Mouse (Mus musculus) MEL (cell line): Measurements from ENCODE around the gene Etv5. TPM values are rescaled to one million over a fixed set of nuclear protein-coding genes. Genes with fewer than 3 reads are reported as not detected.

ENCODE experiments used
- DNase-seq: peaks from one replicate; pipeline ENCODE4 v3.0.0; 2011; ENCODE audit warnings: low read depth, low spot score
- H3K27ac ChIP-seq: 2 replicates; pipeline ENCODE4 v1.5.1; 2012; ENCODE audit warnings: low read depth, mild to moderate bottlenecking, control low read depth, low read length, moderate library complexity; ENCODE audit not compliant: control insufficient read depth
- H3K27me3 ChIP-seq, 2 experiments: fragments of 150-350 bp in 1 of 2; sonication (generic) in 1 of 2; 2 replicates each; pipeline ENCODE4 v1.6.1; 2012; ENCODE audit warnings: low read length in 2 of 2, mild to moderate bottlenecking in 2 of 2, improper control_type of control experiment in 1 of 2, moderate library complexity in 1 of 2; ENCODE audit not compliant: insufficient read depth in 2 of 2, control insufficient read depth in 1 of 2
- H3K36me3 ChIP-seq, 2 experiments: 2 replicates each; pipeline ENCODE4 v1.6.1; 2012 to 2014; ENCODE audit warnings: low read length in 2 of 2, improper control_type of control experiment in 1 of 2, inconsistent platforms in 1 of 2, mild to moderate bottlenecking in 1 of 2; ENCODE audit not compliant: insufficient read depth in 2 of 2, control insufficient read depth in 1 of 2
- H3K4me1 ChIP-seq, 2 experiments: fragments of 150-350 bp in 1 of 2; sonication (generic) in 1 of 2; 2 replicates each; pipeline ENCODE4 v1.6.1; 2012; ENCODE audit warnings: low read length in 2 of 2, improper control_type of control experiment in 1 of 2, mild to moderate bottlenecking in 1 of 2; ENCODE audit not compliant: insufficient read depth in 2 of 2, control insufficient read depth in 1 of 2
- H3K4me3 ChIP-seq, 2 experiments: fragments of 150-350 bp in 1 of 2; sonication (generic) in 1 of 2; 2 replicates each; pipeline ENCODE4 v1.5.1; 2012; ENCODE audit warnings: low read depth in 2 of 2, low read length in 2 of 2, mild to moderate bottlenecking in 2 of 2, moderate library complexity in 2 of 2, control low read depth in 1 of 2, improper control_type of control experiment in 1 of 2; ENCODE audit not compliant: control insufficient read depth in 1 of 2, insufficient read depth in 1 of 2
- H3K79me2 ChIP-seq: 2 replicates; pipeline ENCODE4 v1.6.1; 2012; ENCODE audit warnings: mild to moderate bottlenecking, low read length, moderate library complexity; ENCODE audit not compliant: control insufficient read depth, poor library complexity, insufficient read depth
- H3K9ac ChIP-seq: 2 replicates; pipeline ENCODE4 v1.6.1; 2012; ENCODE audit warnings: low read depth, mild to moderate bottlenecking, control low read depth, low read length, moderate library complexity; ENCODE audit not compliant: control insufficient read depth, poor library complexity, severe bottlenecking
- H3K9me3 ChIP-seq: fragments of 150-350 bp; sonication (generic); replicated peaks from 2 replicates; pipeline ENCODE4 v1.6.1; 2012; ENCODE audit warnings: mild to moderate bottlenecking, low read length, improper control_type of control experiment, moderate library complexity; ENCODE audit not compliant: insufficient read depth
- CHD2 ChIP-seq: IDR thresholded peaks from 2 replicates; pipeline ENCODE4 v1.6.1; 2011; ENCODE audit warnings: low read length, improper control_type of control experiment
- E2F4 ChIP-seq: IDR thresholded peaks from 2 replicates; pipeline ENCODE4 v1.6.1; 2011; ENCODE audit warnings: low read depth, low read length, improper control_type of control experiment, borderline replicate concordance
- GABPA ChIP-seq: IDR thresholded peaks from 2 replicates; pipeline ENCODE4 v1.6.1; 2012; ENCODE audit warnings: low read depth, mild to moderate bottlenecking, inconsistent platforms, low read length, improper control_type of control experiment, moderate library complexity
- GATA1 ChIP-seq: IDR thresholded peaks from 2 replicates; pipeline ENCODE4 v1.6.1; 2011; ENCODE audit warnings: low read depth, low read length, improper control_type of control experiment
- HCFC1 ChIP-seq: IDR thresholded peaks from 2 replicates; pipeline ENCODE4 v1.6.1; 2012; ENCODE audit warnings: low read depth, mild to moderate bottlenecking, inconsistent platforms, low read length, improper control_type of control experiment, moderate library complexity
- JUND ChIP-seq: IDR thresholded peaks from 2 replicates; pipeline ENCODE4 v1.6.1; 2011; ENCODE audit warnings: low read depth, mild to moderate bottlenecking, improper control_type of control experiment, low read length
- MAFK ChIP-seq: IDR thresholded peaks from 2 replicates; pipeline ENCODE4 v1.6.1; 2011; ENCODE audit warnings: low read depth, mild to moderate bottlenecking, low read length, improper control_type of control experiment, borderline replicate concordance
- MAX ChIP-seq: IDR thresholded peaks from 2 replicates; pipeline ENCODE4 v1.6.1; 2011; ENCODE audit warnings: low read length, improper control_type of control experiment
- MAZ ChIP-seq: IDR thresholded peaks from 2 replicates; pipeline ENCODE4 v1.6.1; 2012; ENCODE audit warnings: low read depth, mild to moderate bottlenecking, inconsistent platforms, low read length, improper control_type of control experiment
- MEF2A ChIP-seq: IDR thresholded peaks from 2 replicates; pipeline ENCODE4 v1.6.1; 2014; ENCODE audit warnings: low read depth, mild to moderate bottlenecking, inconsistent platforms, low read length, improper control_type of control experiment; ENCODE audit not compliant: poor library complexity, insufficient replicate concordance, severe bottlenecking; ENCODE audit errors: extremely low read depth
- MXI1 ChIP-seq: IDR thresholded peaks from 2 replicates; pipeline ENCODE4 v1.6.1; 2011; ENCODE audit warnings: mild to moderate bottlenecking, low read depth, low read length, improper control_type of control experiment
- NELFE ChIP-seq: IDR thresholded peaks from 2 replicates; pipeline ENCODE4 v1.6.1; 2011; ENCODE audit warnings: low read depth, low read length, improper control_type of control experiment
- NRF1 ChIP-seq: IDR thresholded peaks from 2 replicates; pipeline ENCODE4 v1.6.1; 2014; ENCODE audit warnings: low read depth, mild to moderate bottlenecking, inconsistent platforms, low read length, improper control_type of control experiment, moderate library complexity; ENCODE audit not compliant: poor library complexity, insufficient read depth, severe bottlenecking
- RAD21 ChIP-seq: IDR thresholded peaks from 2 replicates; pipeline ENCODE4 v1.6.1; 2011; ENCODE audit warnings: mild to moderate bottlenecking, low read depth, low read length, improper control_type of control experiment
- RCOR1 ChIP-seq: IDR thresholded peaks from 2 replicates; pipeline ENCODE4 v1.6.1; 2012; ENCODE audit warnings: low read depth, mild to moderate bottlenecking, inconsistent platforms, low read length, improper control_type of control experiment
- SIN3A ChIP-seq: IDR thresholded peaks from 2 replicates; pipeline ENCODE4 v1.6.1; 2012; ENCODE audit warnings: low read length, improper control_type of control experiment, inconsistent platforms
- TAL1 ChIP-seq: IDR thresholded peaks from 2 replicates; pipeline ENCODE4 v1.6.1; 2012; ENCODE audit warnings: mild to moderate bottlenecking, inconsistent platforms, low read length, moderate library complexity, mixed read lengths
- TCF12 ChIP-seq: IDR thresholded peaks from 2 replicates; pipeline ENCODE4 v1.6.1; 2014; ENCODE audit warnings: low read depth, mild to moderate bottlenecking, inconsistent platforms, low read length, improper control_type of control experiment, moderate library complexity
- USF1 ChIP-seq: IDR thresholded peaks from 2 replicates; pipeline ENCODE4 v1.6.1; 2014; ENCODE audit warnings: low read depth, mild to moderate bottlenecking, inconsistent platforms, low read length, improper control_type of control experiment, moderate library complexity
- USF2 ChIP-seq, 2 experiments: IDR thresholded peaks; 2 replicates each; pipeline ENCODE4 v1.6.1; 2011 to 2012; ENCODE audit warnings: improper control_type of control experiment in 2 of 2, low read length in 2 of 2, borderline replicate concordance in 1 of 2, inconsistent platforms in 1 of 2, low read depth in 1 of 2, mild to moderate bottlenecking in 1 of 2; ENCODE audit not compliant: insufficient read depth in 1 of 2
- ZNF384 ChIP-seq: IDR thresholded peaks from 2 replicates; pipeline ENCODE4 v1.6.1; 2012; ENCODE audit warnings: low read depth, mild to moderate bottlenecking, inconsistent platforms, low read length, improper control_type of control experiment
- polyA plus RNA-seq, 2 experiments: library from polyadenylated mRNA; stranded (reverse) in 1 of 2; unstranded in 1 of 2; fragments of >175 nt in 1 of 2; fragments of >200 nt in 1 of 2; gene quantifications; 2 replicates each; pipeline versions ENCODE4 v1.2.1 to v1.2.4; 2012; ENCODE audit warnings: low replicate concordance in 2 of 2, low read depth in 1 of 2; ENCODE audit not compliant: insufficient read length in 2 of 2, insufficient read depth in 1 of 2, missing spikeins in 1 of 2
- total RNA-seq: library from RNA; depleted of rRNA; stranded (reverse); fragments of 300-350 nt; gene quantifications from 2 replicates; pipeline ENCODE4 v1.2.3, GENCODE M21; 2012

Gene Etv5
- total and polyA plus RNA-seq, 3 experiments = 8.2 to 18.3 TPM; not detected in 1

DNA sequence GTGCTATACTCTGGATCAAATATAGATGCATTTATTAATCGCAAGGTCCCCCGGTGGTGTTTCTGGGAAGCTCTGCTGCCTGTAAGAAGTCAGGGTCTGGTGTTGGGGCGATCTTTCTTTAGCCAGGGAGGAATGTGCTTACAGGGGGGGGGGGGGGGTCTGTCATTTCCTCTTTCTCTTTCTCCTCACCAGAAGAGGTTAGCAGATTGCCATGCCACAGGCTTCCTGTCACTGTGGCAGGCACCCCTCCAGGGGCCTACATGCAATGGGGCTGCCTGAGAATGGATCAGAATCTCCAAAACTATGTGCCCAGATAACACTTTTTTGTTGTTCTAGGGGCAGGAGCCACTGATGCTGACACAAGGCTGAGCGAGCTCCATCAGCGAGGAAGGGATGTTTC, 89.7 kb downstream of the Etv5 start:
- Histone ChIP-seq H3K36me3 (no peaks in the 10 kb centered on the region), H3K9ac (no peak overlapping the region), H3K27ac (no peak overlapping the region), H3K79me2 (no peaks in the 10 kb centered on the region), H3K4me3 (no peak overlapping the region), H3K4me1 (no peaks in the 10 kb centered on the region), H3K9me3 (no peaks in the 10 kb centered on the region), H3K27me3 (no peaks in the 10 kb centered on the region)
- no peak for DNase-seq
- TF ChIP-seq MXI1 = no peak
- TF ChIP-seq HCFC1 = no peak
- no peak for TF ChIP-seq NELFE
- no peak for TF ChIP-seq TCF12
- no peak for TF ChIP-seq SIN3A

DNA sequence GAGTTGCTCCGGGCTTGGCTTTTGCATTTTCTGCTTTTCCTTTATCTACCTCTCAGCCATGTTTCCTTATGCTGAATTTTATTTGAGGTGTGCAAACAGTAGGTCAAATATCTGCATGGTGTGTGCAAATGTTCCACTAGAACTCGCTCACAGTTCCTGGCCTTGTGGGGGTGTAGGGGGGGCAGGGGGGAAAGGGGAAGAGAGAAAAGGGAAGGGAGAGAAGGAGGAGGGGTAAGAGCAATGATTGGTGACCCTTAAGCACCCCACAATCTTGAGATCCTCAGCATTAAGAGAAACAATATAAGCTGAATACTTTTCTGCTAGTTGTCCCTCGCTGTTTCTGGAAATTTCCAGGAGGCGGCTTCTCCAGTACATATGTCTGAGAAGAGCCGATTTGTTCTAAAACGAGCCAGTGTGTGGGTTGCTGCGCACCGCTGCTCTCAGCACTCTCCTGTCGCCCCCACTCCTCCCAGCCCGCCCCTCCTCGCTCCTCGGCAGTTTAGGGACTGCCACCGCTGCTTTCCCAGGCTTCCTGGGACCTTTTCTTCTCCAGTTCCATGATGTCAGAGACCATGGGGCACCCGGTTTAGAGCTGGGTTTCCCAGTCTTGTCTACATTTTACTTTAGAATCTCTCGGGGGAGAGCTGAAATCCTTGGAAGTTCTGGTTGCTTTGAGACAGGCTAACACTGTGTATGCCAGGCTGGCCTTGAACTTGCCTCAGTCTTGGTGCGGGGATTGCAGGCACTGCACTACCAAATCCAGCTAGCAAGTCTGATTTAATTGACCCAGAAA, 90.8 kb downstream of the Etv5 start:
- H3K79me2 ChIP-seq = no peaks in the 10 kb centered on the region
- DNase-seq = no peak
- no peaks in the 10 kb centered on the region for H3K4me1 ChIP-seq
- H3K27ac ChIP-seq = no peak overlapping the region
- no peak overlapping the region for H3K4me3 ChIP-seq
- no peaks in the 10 kb centered on the region for H3K27me3 ChIP-seq
- H3K36me3 ChIP-seq = no peaks in the 10 kb centered on the region
- H3K9ac ChIP-seq = no peak overlapping the region
- no peak for TF ChIP-seq MAZ
- no peak for TF ChIP-seq CHD2
- TF ChIP-seq TAL1 = no peak
- no peak for TF ChIP-seq MEF2A
- TF ChIP-seq SIN3A = no peak
- no peak for TF ChIP-seq GABPA
- TF ChIP-seq GATA1 = no peak
- no peak for TF ChIP-seq JUND
- no peak for TF ChIP-seq USF2 (IDR thresholded peaks at IDR 0.05; ENCODE audit: borderline replicate concordance in 1 of 2, insufficient read depth in 1 of 2, low read depth in 1 of 2, low read length in 2 of 2)
- TF ChIP-seq RCOR1 = no peak
- TF ChIP-seq ZNF384 = no peak
- TF ChIP-seq MAX = no peak
- no peak for TF ChIP-seq TCF12
- TF ChIP-seq RAD21 = no peak
- no peak for TF ChIP-seq E2F4
- no peak for TF ChIP-seq USF1
- TF ChIP-seq MAFK = no peak
- TF ChIP-seq HCFC1 = no peak
- no peak for TF ChIP-seq NRF1
- TF ChIP-seq, all 39 proteins: peak for 0
- no peaks in the 10 kb centered on the region for H3K9me3 ChIP-seq
